Mouse (Mus musculus) limb, embryonic 13.5 days (tissue): ENCODE measurements around the gene Cd247. TPM values are rescaled to one million over a fixed set of nuclear protein-coding genes. Genes with fewer than 3 reads are reported as not detected.

Experiments
- ATAC-seq: fragments of 200-750 bp; cut with Nextera tagmentation; 2 replicates; pipeline ENCODE4 v1.8.0; 2017; ENCODE audit warnings: low read depth, moderate number of reproducible peaks, moderate TSS enrichment; ENCODE audit not compliant: low FRiP score
- H3K27ac ChIP-seq: fragments of 300-500 bp; sonication (generic); 2 replicates; pipeline ENCODE4 v1.5.1; 2015; ENCODE audit warnings: inconsistent platforms, mild to moderate bottlenecking, moderate library complexity
- H3K27me3 ChIP-seq: fragments of 300-500 bp; sonication (generic); 2 replicates; pipeline ENCODE4 v1.6.1; 2015; ENCODE audit warnings: mild to moderate bottlenecking, inconsistent platforms
- H3K36me3 ChIP-seq: fragments of 300-500 bp; sonication (generic); 2 replicates; pipeline ENCODE4 v1.6.1; 2015; ENCODE audit warnings: inconsistent platforms, mild to moderate bottlenecking, moderate library complexity
- H3K4me1 ChIP-seq: fragments of 300-500 bp; sonication (generic); 2 replicates; pipeline ENCODE4 v1.6.1; 2015; ENCODE audit warnings: inconsistent platforms
- H3K4me2 ChIP-seq: fragments of 300-500 bp; sonication (generic); replicated peaks from 2 replicates; pipeline ENCODE4 v1.6.1; 2015; ENCODE audit warnings: inconsistent platforms, mild to moderate bottlenecking, moderate library complexity
- H3K4me3 ChIP-seq: fragments of 300-500 bp; sonication (generic); 2 replicates; pipeline ENCODE4 v1.5.1; 2015; ENCODE audit warnings: moderate library complexity, mild to moderate bottlenecking, inconsistent platforms
- H3K9ac ChIP-seq: fragments of 300-500 bp; sonication (generic); 2 replicates; pipeline ENCODE4 v1.6.1; 2015; ENCODE audit warnings: mild to moderate bottlenecking, inconsistent platforms
- H3K9me3 ChIP-seq: fragments of 300-500 bp; sonication (generic); 2 replicates; pipeline ENCODE4 v1.6.1; 2016; ENCODE audit warnings: inconsistent platforms
- whole genome bisulfite sequencing: fragments of 180-500 bp; shearing (Covaris S2); methylation state at CpG from one replicate; pipeline ENCODE4 v1.1.7; 2015; 5-methylcytosine and 5-hydroxymethylcytosine counted together
- polyA plus RNA-seq: library from polyadenylated mRNA; unstranded; fragments of >200 nt; fragmentation: Nextera tagmentation; extraction: Ambion mirVana; gene quantifications from 2 replicates; pipeline ENCODE4 v1.2.1, GENCODE M21; 2015

The Cd247 gene
- polyA plus RNA-seq, 1 experiment from 2014 or later: 0.48 TPM

DNA sequence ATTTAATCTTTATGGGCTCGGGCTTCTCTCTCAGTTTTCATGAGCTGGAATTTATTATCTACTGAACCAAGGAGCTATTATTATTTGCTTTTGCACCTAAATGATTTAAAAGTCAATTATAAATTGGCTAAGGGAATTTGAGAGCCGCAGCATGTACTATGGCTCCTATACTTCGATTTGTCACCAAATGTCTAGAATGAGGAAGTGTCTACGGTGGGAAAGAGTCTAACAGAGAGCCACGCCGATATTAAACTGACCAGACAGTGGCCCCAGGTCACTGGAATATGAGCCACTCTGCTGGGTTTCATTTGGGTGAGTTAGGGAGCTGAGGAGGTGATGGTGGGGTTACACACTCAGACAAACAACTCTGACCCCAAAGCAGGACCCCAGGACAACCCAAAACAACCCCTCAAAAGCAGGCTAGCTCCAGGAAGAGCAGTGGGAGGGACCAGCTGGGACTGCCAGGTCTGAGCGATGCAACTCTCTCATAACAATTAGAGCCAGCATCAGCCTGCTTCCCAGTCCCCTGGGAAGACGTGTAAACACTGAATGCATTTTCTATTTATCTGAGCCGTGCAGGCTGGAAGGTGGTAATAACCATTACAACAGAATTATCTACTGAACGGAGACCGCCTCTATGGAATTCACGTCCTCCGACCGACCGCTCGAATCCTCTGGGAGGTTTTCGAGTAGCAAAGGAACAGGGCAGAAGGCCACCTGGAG lies 45.6 kb downstream of the Cd247 start:
- 15% methylated on average over 17 of the region's 17 CpGs for WGBS
- no peaks in the 10 kb centered on the region for H3K9me3 ChIP-seq
- H3K4me3 ChIP-seq: peak overlapping the region; percentile 28
- peak overlapping the region; percentile 59 for H3K4me2 ChIP-seq
- no peaks in the 10 kb centered on the region for H3K36me3 ChIP-seq
- H3K4me1 ChIP-seq: peaks cover 44% of the 10 kb centered on the region
- H3K27ac ChIP-seq: no peak overlapping the region
- peaks cover 25% of the 10 kb centered on the region for H3K27me3 ChIP-seq
- no peak for ATAC-seq
- no peak overlapping the region; the same call in 1 of the 2 replicates for H3K9ac ChIP-seq

DNA sequence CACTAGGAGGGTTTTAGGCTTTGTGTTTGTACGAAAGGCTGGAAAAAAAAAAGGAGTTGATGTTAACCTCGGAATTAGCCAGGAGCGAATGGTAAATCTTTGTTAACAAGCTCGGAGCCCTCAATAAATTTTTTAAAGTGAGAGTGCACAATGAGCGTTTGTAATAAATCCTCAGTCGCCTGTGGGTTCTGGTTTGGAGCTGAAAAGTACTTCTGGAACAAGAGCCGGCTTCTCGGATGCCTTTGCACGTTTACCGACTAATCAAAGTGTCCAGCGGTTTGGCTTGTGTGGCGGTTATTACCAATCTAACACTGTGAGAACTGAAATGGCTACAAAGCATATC lies 46.1 kb downstream of the Cd247 start:
- H3K27me3 ChIP-seq: peaks cover 30% of the 10 kb centered on the region
- no peak for ATAC-seq
- H3K9ac ChIP-seq: no peak overlapping the region
- H3K4me2 ChIP-seq: peak overlapping the region; percentile 59
- peak overlapping the region; percentile 28 for H3K4me3 ChIP-seq
- H3K9me3 ChIP-seq: no peaks in the 10 kb centered on the region
- peaks cover 44% of the 10 kb centered on the region for H3K4me1 ChIP-seq
- H3K36me3 ChIP-seq: no peaks in the 10 kb centered on the region
- WGBS: 10% methylated on average over 12 of the region's 12 CpGs
- no peak overlapping the region for H3K27ac ChIP-seq

DNA sequence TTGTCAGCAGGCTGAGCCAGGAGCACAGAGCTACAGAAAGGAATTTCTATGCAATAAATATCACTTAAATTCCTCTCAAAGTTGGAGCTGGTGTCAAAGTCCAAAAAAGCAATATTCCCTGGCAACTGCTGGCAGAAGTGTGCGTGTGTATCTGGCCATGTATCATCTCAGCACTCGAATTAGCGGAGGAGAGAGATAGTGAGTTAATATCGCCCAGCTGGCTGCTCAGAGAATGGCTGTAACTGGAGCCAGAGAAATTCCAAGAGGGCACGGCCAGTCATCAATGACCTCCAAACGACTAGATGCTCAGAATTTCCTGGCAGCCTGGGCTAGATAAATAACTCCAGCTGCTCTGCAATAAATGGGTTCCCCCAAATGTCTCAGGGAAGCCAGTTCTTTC lies 48.0 kb downstream of the Cd247 start:
- Histone ChIP-seq H3K27me3 (peaks cover 48% of the 10 kb centered on the region), H3K36me3 (no peaks in the 10 kb centered on the region), H3K27ac (0 out of 2 replicates have a peak overlapping the region, but pooled peaks have one; percentile 28), H3K9me3 (no peaks in the 10 kb centered on the region), H3K4me1 (peaks cover 53% of the 10 kb centered on the region), H3K4me2 (peak overlapping the region; percentile 16; the same call in 1 of the 2 replicates), H3K4me3 (no peak overlapping the region), H3K9ac (no peak overlapping the region)
- ATAC-seq: peak; percentile 45; the same call in 1 of the 2 replicates
- 5% methylated on average over 6 of the region's 6 CpGs for WGBS

DNA sequence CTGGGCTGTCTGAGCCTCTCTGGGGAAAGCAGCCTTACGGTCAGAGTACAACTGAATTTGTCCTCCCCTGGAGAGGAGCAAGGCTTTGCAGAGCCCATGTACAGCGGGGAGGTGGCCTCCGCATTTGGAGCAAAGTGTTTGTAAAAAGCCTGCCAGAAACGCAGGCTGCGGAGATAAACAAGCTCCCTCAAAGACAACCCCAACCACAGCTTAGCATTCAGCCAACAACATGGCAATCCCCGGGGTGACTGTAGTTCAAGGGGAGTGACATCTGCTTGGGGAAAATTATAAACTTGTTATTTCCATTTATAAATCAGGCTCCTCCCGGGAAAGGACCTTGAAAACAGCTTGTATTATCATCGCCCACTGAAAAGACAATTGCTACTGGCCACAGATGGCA lies 49.1 kb downstream of the Cd247 start:
- no peak overlapping the region for H3K27ac ChIP-seq
- no peak overlapping the region for H3K4me2 ChIP-seq
- WGBS: 25% methylated on average over 8 of the region's 8 CpGs
- H3K9me3 ChIP-seq: no peaks in the 10 kb centered on the region
- H3K4me1 ChIP-seq: peaks cover 53% of the 10 kb centered on the region
- ATAC-seq: no peak
- H3K9ac ChIP-seq: no peak overlapping the region
- no peak overlapping the region for H3K4me3 ChIP-seq
- no peaks in the 10 kb centered on the region for H3K36me3 ChIP-seq
- peaks cover 51% of the 10 kb centered on the region for H3K27me3 ChIP-seq

DNA sequence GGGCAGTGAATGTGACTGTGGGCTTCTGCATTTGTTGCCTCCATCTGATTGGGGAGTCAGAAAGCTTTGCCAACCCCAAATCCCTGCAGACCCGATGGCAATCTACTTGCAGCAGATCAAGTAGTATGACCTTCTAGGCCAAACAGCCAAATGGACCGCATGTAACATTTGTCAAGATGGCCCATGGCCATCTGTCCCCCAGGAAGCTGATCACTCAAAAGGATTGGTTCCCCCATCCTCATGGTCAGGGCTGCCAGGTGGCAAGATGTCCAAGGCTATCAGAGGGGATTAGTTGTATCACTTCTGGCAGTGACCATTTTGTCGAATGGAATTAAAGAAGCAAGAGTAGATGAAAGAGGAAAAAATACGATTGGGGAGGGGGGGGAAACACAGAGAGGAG lies 50.7 kb downstream of the Cd247 start:
- H3K4me2 ChIP-seq: no peak overlapping the region
- peaks cover 53% of the 10 kb centered on the region for H3K4me1 ChIP-seq
- no peak overlapping the region for H3K4me3 ChIP-seq
- no peaks in the 10 kb centered on the region for H3K36me3 ChIP-seq
- H3K9me3 ChIP-seq: no peaks in the 10 kb centered on the region
- H3K9ac ChIP-seq: no peak overlapping the region
- 63% methylated on average over 4 of the region's 4 CpGs for WGBS
- H3K27me3 ChIP-seq: peaks cover 59% of the 10 kb centered on the region
- no peak overlapping the region for H3K27ac ChIP-seq
- ATAC-seq: no peak

DNA sequence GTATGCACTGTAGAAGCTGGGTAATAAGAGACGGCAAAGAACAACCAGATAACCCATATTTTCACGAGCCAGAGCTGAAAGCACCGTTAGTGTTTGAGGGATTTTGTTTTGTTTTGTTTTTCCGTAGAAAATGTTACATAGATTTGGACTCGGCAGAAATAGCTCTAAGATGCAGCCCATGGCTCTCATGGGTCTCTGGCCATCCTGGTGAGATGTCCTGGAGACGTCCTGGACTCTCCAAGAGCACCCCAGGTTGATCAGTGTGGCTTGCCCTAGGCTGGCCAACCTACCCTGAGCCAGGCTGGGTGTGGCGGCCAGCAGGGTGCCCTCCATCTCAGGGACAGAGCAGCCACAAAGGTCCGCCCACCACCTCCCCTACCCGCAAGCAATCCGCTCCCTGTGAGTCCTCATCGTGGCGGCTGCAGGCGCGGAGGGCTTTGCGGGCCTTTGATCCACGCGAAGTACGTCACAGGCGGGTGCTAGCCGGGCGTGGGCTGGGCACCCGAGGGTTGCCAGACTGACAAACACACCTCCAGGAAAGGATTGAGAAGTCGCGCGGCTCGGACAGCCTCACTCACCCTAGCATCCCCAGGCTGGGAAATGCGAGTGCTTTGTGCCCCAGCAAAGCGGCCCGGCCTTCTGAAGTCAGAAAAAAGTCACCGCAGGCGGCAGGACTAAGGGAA lies 52.2 kb downstream of the Cd247 start:
- no peak overlapping the region for H3K27ac ChIP-seq
- peaks cover 65% of the 10 kb centered on the region for H3K27me3 ChIP-seq
- no peak for ATAC-seq
- peak overlapping the region; percentile 72 for H3K4me2 ChIP-seq
- peaks cover 57% of the 10 kb centered on the region for H3K4me1 ChIP-seq
- peak overlapping the region; percentile 41 for H3K4me3 ChIP-seq
- no peaks in the 10 kb centered on the region for H3K36me3 ChIP-seq
- 9% methylated on average over 31 of the region's 31 CpGs for WGBS
- peak overlapping the region; percentile 70 for H3K9ac ChIP-seq
- H3K9me3 ChIP-seq: no peaks in the 10 kb centered on the region

DNA sequence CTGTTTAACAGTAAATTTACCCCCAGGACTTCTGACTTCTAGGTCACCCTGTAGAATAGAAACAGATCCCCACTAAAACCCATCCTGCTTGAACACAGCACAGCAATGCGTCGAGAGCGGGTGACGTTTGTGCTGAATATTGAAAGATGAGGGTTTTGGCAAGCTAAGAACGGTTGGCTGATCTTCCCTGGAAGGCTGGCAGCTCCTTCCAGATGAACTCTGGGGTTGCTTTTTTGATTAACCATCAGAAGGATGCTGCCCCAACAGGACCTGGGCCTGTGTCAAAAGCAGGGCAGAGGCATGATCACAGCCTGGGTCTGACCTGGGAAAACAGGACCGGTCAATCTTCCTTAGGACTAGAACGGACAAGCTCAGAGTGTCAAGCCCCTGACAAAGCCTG lies 53.7 kb downstream of the Cd247 start:
- H3K36me3 ChIP-seq: no peaks in the 10 kb centered on the region
- H3K27me3 ChIP-seq: peaks cover 75% of the 10 kb centered on the region
- H3K4me3 ChIP-seq: no peak overlapping the region
- 59% methylated on average over 7 of the region's 7 CpGs for WGBS
- H3K4me2 ChIP-seq: no peak overlapping the region
- peaks cover 46% of the 10 kb centered on the region for H3K4me1 ChIP-seq
- H3K9ac ChIP-seq: no peak overlapping the region
- no peak for ATAC-seq
- H3K9me3 ChIP-seq: no peaks in the 10 kb centered on the region
- H3K27ac ChIP-seq: no peak overlapping the region

DNA sequence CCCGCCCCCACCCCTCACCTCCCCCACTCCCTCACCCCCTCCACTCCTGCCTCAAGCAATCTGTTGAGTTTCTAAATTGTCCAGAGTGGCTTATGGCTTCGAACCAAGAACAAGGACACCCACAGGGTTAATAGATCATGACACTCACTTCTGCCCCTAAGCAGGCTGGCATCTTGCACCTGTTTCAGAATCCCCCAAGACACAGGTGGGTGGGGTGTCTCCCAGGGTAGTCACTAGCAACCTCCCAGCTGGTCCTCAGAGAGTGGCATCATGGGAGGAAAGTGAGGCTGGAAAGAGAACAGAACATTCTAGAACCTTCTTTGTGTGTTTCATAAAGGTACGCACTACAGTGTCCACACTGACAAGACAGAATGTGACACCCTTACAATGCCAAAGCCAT lies 55.1 kb downstream of the Cd247 start:
- ATAC-seq: no peak
- Histone ChIP-seq H3K4me1 (peaks cover 38% of the 10 kb centered on the region), H3K27me3 (peaks cover 72% of the 10 kb centered on the region), H3K4me3 (no peak overlapping the region), H3K9me3 (no peaks in the 10 kb centered on the region), H3K36me3 (no peaks in the 10 kb centered on the region), H3K4me2 (no peak overlapping the region), H3K9ac (no peak overlapping the region), H3K27ac (no peak overlapping the region)
- whole genome bisulfite sequencing: 58% methylated on average over 3 of the region's 3 CpGs

DNA sequence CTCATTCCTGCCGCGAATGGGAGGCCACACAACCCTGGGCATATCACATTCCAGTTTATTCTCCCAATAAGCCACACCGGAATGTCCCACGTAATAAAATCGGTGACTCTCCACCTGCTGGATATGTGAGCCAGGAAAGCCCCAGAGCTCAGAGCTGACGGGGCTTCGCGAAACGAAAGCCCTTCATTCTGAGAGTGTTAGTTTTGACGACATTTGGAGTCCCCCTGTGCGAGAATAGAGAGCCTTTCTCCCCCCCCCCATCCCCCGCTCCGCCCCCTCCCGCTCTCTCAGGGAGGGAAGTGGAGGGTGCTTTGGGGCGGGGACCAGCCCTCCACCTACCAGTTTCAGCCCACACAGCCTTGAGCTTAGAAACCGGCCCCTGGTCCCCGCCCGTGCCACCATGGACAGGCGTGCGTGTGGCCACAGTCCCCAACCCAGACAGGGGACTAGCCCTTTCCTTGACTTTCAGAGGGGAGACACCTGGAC lies 56.0 kb downstream of the Cd247 start:
- Histone ChIP-seq H3K9ac (peak overlapping the region; percentile 60), H3K4me3 (peak overlapping the region; percentile 54), H3K4me1 (peaks cover 47% of the 10 kb centered on the region), H3K27ac (no peak overlapping the region), H3K27me3 (peaks cover 74% of the 10 kb centered on the region), H3K9me3 (no peaks in the 10 kb centered on the region), H3K36me3 (no peaks in the 10 kb centered on the region), H3K4me2 (peak overlapping the region; percentile 100)
- peak; percentile 62 for ATAC-seq
- WGBS: 1% methylated on average over 17 of the region's 20 CpGs

DNA sequence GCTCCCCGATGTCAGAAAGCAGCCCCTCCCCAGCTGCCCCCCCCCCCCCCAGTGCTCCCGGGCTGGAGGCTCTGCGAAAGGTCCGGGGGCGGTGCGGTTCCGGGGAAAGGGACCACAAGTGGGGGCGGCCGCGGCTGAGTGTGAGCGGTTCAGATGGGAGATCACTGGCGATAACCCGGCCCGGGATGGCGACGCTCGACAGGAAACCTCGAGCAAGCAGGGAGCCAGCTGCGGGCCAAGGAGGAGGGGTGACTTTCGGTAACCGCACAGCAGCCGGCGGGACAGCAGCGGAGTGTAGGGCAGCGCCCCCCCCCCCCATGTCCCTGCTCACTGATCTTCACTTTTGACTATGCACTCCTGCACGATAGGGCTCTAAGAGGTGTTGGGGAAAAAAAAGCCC lies 56.5 kb downstream of the Cd247 start:
- Histone ChIP-seq H3K9me3 (no peaks in the 10 kb centered on the region), H3K27me3 (peaks cover 74% of the 10 kb centered on the region), H3K4me3 (peak overlapping the region; percentile 54), H3K36me3 (no peaks in the 10 kb centered on the region), H3K4me2 (peak overlapping the region; percentile 100), H3K4me1 (peaks cover 47% of the 10 kb centered on the region), H3K27ac (no peak overlapping the region), H3K9ac (peak overlapping the region; percentile 60)
- under 1% methylated on average over 26 of the region's 26 CpGs for WGBS
- ATAC-seq: peak; percentile 50

DNA sequence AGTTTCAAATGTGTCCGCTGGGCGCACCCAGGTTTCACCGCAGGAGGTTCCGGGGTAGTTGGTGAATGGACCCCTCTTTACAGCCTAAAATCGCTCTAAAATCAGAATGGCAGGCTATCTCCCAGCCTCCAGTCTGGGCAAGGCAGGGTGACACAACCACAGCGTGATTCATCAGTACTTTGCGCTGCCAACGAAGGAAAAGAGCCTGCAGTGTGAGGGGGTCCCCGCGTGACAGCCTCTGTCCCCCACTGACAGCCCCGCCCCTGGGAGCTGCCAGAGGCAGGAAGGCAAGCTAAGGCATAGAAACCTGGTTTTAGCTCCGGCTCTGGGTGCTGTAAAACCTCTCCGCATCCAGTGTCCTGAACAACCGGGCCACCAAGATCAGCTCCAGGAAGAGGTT lies 56.9 kb downstream of the Cd247 start:
- Histone ChIP-seq H3K27ac (no peak overlapping the region), H3K9ac (peak overlapping the region; percentile 60), H3K4me2 (peak overlapping the region; percentile 100), H3K4me3 (peak overlapping the region; percentile 54), H3K36me3 (no peaks in the 10 kb centered on the region), H3K27me3 (peaks cover 73% of the 10 kb centered on the region), H3K4me1 (peaks cover 47% of the 10 kb centered on the region), H3K9me3 (no peaks in the 10 kb centered on the region)
- ATAC-seq: no peak
- WGBS: 4% methylated on average over 14 of the region's 14 CpGs

DNA sequence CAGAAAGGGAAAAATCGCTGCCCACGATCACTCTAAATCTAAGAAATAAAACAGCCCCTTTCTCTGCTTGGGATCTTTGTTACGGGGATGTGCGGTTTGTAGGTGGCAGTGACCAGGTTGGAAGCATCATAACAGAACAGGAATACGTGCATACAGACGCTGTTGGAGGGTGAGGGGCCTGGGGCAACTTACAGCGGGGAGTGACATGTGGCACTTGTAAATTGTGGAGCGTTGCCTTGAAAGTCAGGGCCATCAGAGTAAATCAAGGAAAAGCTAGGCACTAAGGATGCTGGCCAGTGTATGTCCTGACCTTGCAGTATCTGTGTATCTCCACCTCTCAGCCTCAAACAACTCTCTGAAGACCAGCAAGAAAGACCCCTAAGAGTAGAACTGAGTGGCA lies 59.9 kb downstream of the Cd247 start:
- ATAC-seq: no peak
- H3K4me3 ChIP-seq: no peak overlapping the region
- no peak overlapping the region for H3K27ac ChIP-seq
- H3K27me3 ChIP-seq: peaks cover 52% of the 10 kb centered on the region
- no peak overlapping the region for H3K9ac ChIP-seq
- H3K9me3 ChIP-seq: no peaks in the 10 kb centered on the region
- WGBS: 56% methylated on average over 8 of the region's 8 CpGs
- H3K36me3 ChIP-seq: no peaks in the 10 kb centered on the region
- H3K4me1 ChIP-seq: peaks cover 48% of the 10 kb centered on the region
- no peak overlapping the region for H3K4me2 ChIP-seq
